ENCODE assay signal across 10 mouse cellular contexts in the genomic region with DNA sequence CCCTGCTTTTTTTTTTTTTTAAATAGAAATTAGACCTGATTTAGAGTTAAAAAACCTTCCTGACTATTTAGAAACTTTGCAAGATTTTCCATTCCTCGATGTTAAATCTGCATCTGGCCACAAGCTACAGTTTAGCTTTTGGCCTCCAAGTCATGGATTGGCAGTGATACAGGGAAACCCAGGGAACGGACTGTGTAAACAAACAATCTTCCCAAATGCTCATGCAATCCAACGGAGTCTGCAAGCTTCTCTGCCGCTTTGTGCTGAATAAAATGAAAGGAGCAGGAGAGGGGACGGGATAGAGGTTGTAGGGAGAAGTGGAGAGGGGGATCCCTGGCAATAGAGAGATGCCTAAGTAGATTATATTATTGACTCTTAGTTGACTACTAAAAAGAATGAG. TPM values are rescaled to one million over a fixed set of nuclear protein-coding genes. Genes with fewer than 3 reads are reported as not detected.
A peak's percentile ranks its signal among the peaks of the same experiment; 100 is the strongest.
DNase-seq lines count a peak whose midpoint lies in the region; ATAC-seq and TF ChIP-seq lines count a peak whose summit lies in the region.
"Had no signal": no experiment of that assay in that cellular context is flagged by ENCODE, and none has a peak within 500 bp of the region (broad histone marks: within the 10 kb centered on the region; RNA-seq: fewer than 3 reads in every experiment).

No protein-coding gene starts in this region.

- ATAC-seq in kidney, embryonic 15.5 days (replicated peaks; ENCODE audit: low FRiP score): no peak
- ATAC-seq in heart, postnatal 0 days (ENCODE audit: insufficient read depth, low read depth): no peak
- ATAC-seq in monocyte, adult 5-6 weeks (replicated peaks; ENCODE audit: insufficient number of reproducible peaks, low FRiP score, low TSS enrichment, poor library complexity, severe bottlenecking): no peak
- ATAC-seq in intestine, postnatal 0 days: no peak
- ATAC-seq: Patski had no signal

- peaks cover 2% of the 10 kb centered on the region; the same call in 1 of the 2 replicates for H3K27me3 ChIP-seq in kidney, embryonic 15.5 days
- H3K27me3 ChIP-seq in heart, postnatal 0 days (ENCODE audit: control insufficient read depth, insufficient read depth, low read length): no peaks in the 10 kb centered on the region
- no peaks in the 10 kb centered on the region for H3K27me3 ChIP-seq in intestine, postnatal 0 days (replicated peaks; ENCODE audit: control insufficient read depth, insufficient read depth, low read length)

- peak; percentile 9 for DNase-seq in kidney, adult 11 months
- DNase-seq in fibroblast of lung, adult 2 months (ENCODE audit: low read depth): peak; percentile 75
- DNase-seq in heart, postnatal 0 days (ENCODE audit: low spot score): peak; percentile 29
- peak; percentile 75 for DNase-seq in lung, postnatal 25 days (ENCODE audit: low spot score)
- no peak for DNase-seq in layer of hippocampus, adult 9-10 months (ENCODE audit: low spot score)

- no peak for TF ChIP-seq CTCF in heart, postnatal 0 days (IDR thresholded peaks at IDR 0.05; ENCODE audit: low read depth)
- no peak for TF ChIP-seq CTCF in intestine, postnatal 0 days (IDR thresholded peaks at IDR 0.05; ENCODE audit: low read depth)

- H3K4me1 ChIP-seq in kidney, embryonic 15.5 days: peaks cover 13% of the 10 kb centered on the region
- H3K4me1 ChIP-seq in heart, postnatal 0 days (ENCODE audit: control insufficient read depth, insufficient read depth): no peaks in the 10 kb centered on the region
- H3K4me1 ChIP-seq in intestine, postnatal 0 days (replicated peaks; ENCODE audit: control insufficient read depth, insufficient read depth, low read length): no peaks in the 10 kb centered on the region

- no peaks in the 10 kb centered on the region for H3K36me3 ChIP-seq in kidney, embryonic 15.5 days
- H3K36me3 ChIP-seq in heart, postnatal 0 days (replicated peaks; ENCODE audit: control insufficient read depth, insufficient read depth, low read length): no peaks in the 10 kb centered on the region
- no peaks in the 10 kb centered on the region for H3K36me3 ChIP-seq in intestine, postnatal 0 days (ENCODE audit: control insufficient read depth, insufficient read depth)

- WGBS in kidney, embryonic 15.5 days: 62% methylated on average over 5 of the region's 5 CpGs
- 52% methylated on average over 5 of the region's 5 CpGs for WGBS in heart, postnatal 0 days
- WGBS in intestine, postnatal 0 days: 48% methylated on average over 5 of the region's 5 CpGs

- no peaks in the 10 kb centered on the region for H3K9me3 ChIP-seq in kidney, embryonic 15.5 days (replicated peaks)
- H3K9me3 ChIP-seq in heart, postnatal 0 days (replicated peaks; ENCODE audit: control insufficient read depth, low read length): no peaks in the 10 kb centered on the region
- H3K9me3 ChIP-seq in intestine, postnatal 0 days (ENCODE audit: control insufficient read depth): no peaks in the 10 kb centered on the region

- no peak overlapping the region for H3K4me2 ChIP-seq in kidney, embryonic 15.5 days
- no peak overlapping the region for H3K4me2 ChIP-seq in heart, postnatal 0 days (ENCODE audit: low read depth, low read length)
- no peak overlapping the region for H3K4me2 ChIP-seq in intestine, postnatal 0 days (replicated peaks; ENCODE audit: low read depth)

- H3K27ac ChIP-seq in kidney, embryonic 15.5 days: no peak overlapping the region
- H3K27ac ChIP-seq in heart, postnatal 0 days (ENCODE audit: low read depth): no peak overlapping the region
- H3K27ac ChIP-seq in intestine, postnatal 0 days (ENCODE audit: low read depth, low read length): no peak overlapping the region

- TF ChIP-seq EP300 in heart, postnatal 0 days (IDR thresholded peaks at IDR 0.05; ENCODE audit: low read depth): no peak

- no peak overlapping the region for H3K4me3 ChIP-seq in kidney, embryonic 15.5 days (replicated peaks)
- H3K4me3 ChIP-seq in heart, postnatal 0 days (ENCODE audit: low read depth, low read length): no peak overlapping the region
- H3K4me3 ChIP-seq in intestine, postnatal 0 days (ENCODE audit: low read depth, low read length): no peak overlapping the region
- H3K4me3 ChIP-seq: myocyte had no signal

- no peak overlapping the region for H3K9ac ChIP-seq in kidney, embryonic 15.5 days
- no peak overlapping the region for H3K9ac ChIP-seq in heart, postnatal 0 days (replicated peaks; ENCODE audit: low read depth, low read length)
- H3K9ac ChIP-seq in intestine, postnatal 0 days (ENCODE audit: low read depth, low read length): no peak overlapping the region

RNA-seq across cellular contexts. Expression of a gene that starts 47.8 kb away (rescaled TPM):
- 0.93 and 2.2 TPM in 2 replicates for polyA plus RNA-seq in kidney, embryonic 15.5 days (2015; fragmentation: Nextera tagmentation; extraction: Ambion mirVana)
- 2.2 and 2.8 TPM in 2 replicates for total RNA-seq in heart, postnatal 0 days (2014; rRNA removed; ENCODE audit: low replicate concordance)
- polyA plus RNA-seq in heart, postnatal 0 days (2015; fragmentation: Nextera tagmentation; extraction: Ambion mirVana): 1.1 and 1.5 TPM in 2 replicates
- total RNA-seq in monocyte, adult 5-6 weeks (2017): 0.75 to 2.2 TPM in 2 of 3 replicates, not detected in the other
- polyA plus RNA-seq in intestine, postnatal 0 days (2015; fragmentation: Nextera tagmentation; extraction: Ambion mirVana): 2.5 and 2.6 TPM in 2 replicates
- polyA plus RNA-seq: Patski had no signal
